Mouse (Mus musculus) E14TG2a.4 (cell line): ENCODE data around the gene Gtf2a2.

Experiments used
- CTCF ChIP-seq: conservative IDR thresholded peaks from 2 replicates; pipeline ENCODE4 v1.5.1; 2014; ENCODE audit warnings: low read length
- NANOG ChIP-seq: IDR thresholded peaks from 2 replicates; pipeline ENCODE4 v1.6.1; 2014; ENCODE audit warnings: borderline replicate concordance, low read length, mixed read lengths
- POU5F1 ChIP-seq: IDR thresholded peaks from 2 replicates; pipeline ENCODE4 v1.6.1; 2014; ENCODE audit warnings: low read length, borderline replicate concordance

- TF ChIP-seq CTCF = no peak
- no peak for TF ChIP-seq POU5F1
- TF ChIP-seq NANOG = no peak
Measured at GRCm38 (mm10) chr9:70032167-70032566, 19.8 kb downstream of the Gtf2a2 start.
